Mouse (Mus musculus) embryonic stem cell, embryonic (primary cell): ENCODE data around the gene Xkr7.

Experiments
- CTCF ChIA-PET, 4 experiments: fragments of 300-600 bp in 2 of 4; fragments of 350-600 bp in 2 of 4; sonication (Branson Sonifier 250); formaldehyde crosslinking; loops; one replicate each; lab custom pipeline; 2022; ENCODE audit warnings: inconsistent platforms in 2 of 4; lab: Charles Lee
- POLR2A ChIA-PET, 4 experiments: fragments of 300-600 bp in 2 of 4; fragments of 350-600 bp in 2 of 4; sonication (Branson Sonifier 250); formaldehyde crosslinking; loops; one replicate each; lab custom pipeline; 2022; ENCODE audit warnings: antibody characterized with exemption in 4 of 4, inconsistent platforms in 1 of 4; lab: Charles Lee

Gene Xkr7

DNA sequence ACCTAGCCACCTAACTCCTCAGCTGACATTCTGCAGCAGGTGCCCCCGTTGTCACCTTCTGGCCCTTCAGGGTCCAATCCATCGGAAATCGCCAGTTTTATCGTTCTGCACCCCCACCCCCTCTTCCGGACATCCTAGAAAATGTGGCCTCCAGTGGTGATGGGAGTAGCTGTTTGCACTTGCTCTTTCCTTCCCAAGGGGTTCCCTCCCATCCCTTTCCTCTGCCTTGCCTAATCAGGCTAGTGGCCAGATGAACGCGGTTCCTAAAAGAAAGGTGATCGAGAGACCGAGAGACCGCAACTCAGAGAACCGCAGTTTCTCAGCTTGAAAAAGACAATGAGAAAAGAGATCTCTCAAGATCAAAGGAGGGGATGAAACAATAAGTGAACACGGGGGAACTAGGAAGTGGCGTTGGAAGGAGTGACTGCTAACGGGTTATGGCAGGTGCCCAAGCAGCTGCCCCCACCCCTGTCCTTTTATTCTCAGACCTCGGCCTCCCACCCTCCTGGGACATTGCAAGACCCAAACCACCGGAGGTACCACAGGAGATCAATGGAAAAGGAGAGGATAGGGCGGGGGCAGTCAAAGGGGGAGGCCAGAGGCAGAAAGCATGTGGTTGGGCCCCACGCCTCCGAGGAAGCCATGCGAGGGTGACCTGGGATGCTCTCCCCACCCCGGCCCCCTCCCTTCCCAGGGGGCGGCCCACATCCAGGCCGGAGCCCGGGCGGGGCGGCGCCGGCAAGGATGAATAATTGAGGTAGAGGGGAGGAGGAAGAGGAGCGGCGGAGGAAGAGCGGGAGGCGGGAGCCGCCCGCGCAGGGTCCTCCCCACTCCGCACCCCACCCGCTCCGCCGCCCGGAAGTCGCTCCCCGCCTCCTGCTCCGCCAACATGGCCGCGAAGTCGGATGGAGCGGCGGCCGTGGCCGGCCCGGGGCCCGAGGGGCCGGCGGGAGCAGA, at the start of gene Xkr7:
Gene Xkr7 (plus strand): TSS at position 727 of the 957 bp plus-strand sequence.
- ChIA-PET CTCF (interaction anchor here in 3 of 4 experiments (0.6 to 1.5 kb wide), 9 partner anchors 16 to 335 kb away, joined by 3 to 6 read pairs (median 4); partner anchors contain the start of gene Pdrg1 (in 1 of the 3)), POLR2A (interaction anchor here in 3 of 4 experiments (0.8 to 1.4 kb wide), 9 partner anchors 10 to 345 kb away, joined by 3 to 4 read pairs (median 3); partner anchors contain the start of genes Mcts2 (in 2 of the 3) and Dusp15 (in 1 of the 3))

DNA sequence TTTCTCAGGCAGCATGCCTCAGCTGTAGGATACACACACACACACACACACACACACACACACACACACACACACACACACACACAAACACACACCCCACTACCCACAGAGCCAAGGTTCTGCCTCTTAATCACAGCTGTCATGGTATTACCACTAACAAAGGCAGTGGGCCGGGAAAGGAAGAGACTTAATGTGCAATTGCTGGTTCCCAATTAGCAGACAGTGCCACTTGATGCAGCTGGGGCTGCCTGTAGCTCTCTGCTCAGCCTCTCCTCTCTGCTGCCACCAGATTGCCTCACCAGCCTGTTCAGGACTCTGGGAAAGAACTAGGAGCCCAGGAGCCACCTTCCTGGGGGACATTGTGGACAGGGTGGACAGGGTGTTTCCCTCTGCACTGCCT, 46.1 kb upstream of the Xkr7 start:
- ChIA-PET CTCF (interaction anchor here in 1 of 4 experiments (0.6 kb wide), 1 partner anchor 87 kb away, joined by 6 read pairs; no protein-coding TSS in a partner anchor), POLR2A (interaction anchor here in 1 of 4 experiments (1.7 kb wide), 1 partner anchor 29 kb away, joined by 3 read pairs; no protein-coding TSS in a partner anchor)

DNA sequence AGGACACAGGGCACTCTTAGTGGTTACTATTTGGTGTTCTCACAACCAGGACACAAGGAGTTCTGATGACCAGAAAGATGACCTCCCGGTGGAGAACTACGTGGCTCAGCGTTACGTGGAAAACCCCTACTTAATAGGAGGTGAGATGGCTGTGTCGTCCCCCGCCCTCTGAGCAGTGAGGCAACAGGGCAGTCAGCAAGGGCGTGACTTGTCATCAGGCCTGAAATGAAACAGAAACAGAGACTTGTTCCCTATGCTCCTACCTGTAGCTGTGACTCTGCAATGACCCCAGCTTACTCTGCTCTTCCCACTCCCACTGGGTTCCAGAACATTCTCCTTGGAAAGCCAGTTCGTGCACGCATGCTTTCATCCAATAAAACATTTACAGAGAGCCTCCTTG, 40.1 kb upstream of the Xkr7 start:
- ChIA-PET POLR2A (interaction anchor here in 1 of 4 experiments (1.1 kb wide), 1 partner anchor 352 kb away, joined by 3 read pairs; no protein-coding TSS in a partner anchor), CTCF (interaction anchor here in 1 of 4 experiments (2.0 kb wide), 1 partner anchor 8 kb away, joined by 4 read pairs; no protein-coding TSS in a partner anchor)

DNA sequence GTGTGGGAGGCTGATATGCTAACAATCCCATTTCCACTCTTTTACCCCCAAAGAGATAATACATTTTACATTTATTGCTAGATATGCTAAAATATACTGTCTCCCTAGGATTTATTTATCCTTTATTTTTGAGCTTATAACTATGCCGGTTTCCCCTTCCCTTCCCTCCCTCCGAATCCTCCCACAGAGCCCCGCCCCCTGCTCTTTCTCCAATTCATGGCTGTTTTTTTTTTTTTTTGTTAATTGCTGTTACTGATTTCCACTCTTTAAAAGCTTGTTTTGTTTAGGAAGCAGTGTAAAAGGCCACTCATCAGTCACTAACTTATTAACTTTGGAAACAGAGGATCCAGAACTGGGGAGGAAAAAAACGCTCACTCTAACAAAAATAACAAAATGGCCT, 34.6 kb upstream of the Xkr7 start:
- ChIA-PET POLR2A (interaction anchor here in 3 of 4 experiments (0.6 to 1.3 kb wide), 5 partner anchors 9 to 88 kb away, joined by 3 to 4 read pairs (median 3); no protein-coding TSS in a partner anchor), CTCF (interaction anchor here in 1 of 4 experiments (0.7 kb wide), 1 partner anchor 12 kb away, joined by 3 read pairs; no protein-coding TSS in a partner anchor)

DNA sequence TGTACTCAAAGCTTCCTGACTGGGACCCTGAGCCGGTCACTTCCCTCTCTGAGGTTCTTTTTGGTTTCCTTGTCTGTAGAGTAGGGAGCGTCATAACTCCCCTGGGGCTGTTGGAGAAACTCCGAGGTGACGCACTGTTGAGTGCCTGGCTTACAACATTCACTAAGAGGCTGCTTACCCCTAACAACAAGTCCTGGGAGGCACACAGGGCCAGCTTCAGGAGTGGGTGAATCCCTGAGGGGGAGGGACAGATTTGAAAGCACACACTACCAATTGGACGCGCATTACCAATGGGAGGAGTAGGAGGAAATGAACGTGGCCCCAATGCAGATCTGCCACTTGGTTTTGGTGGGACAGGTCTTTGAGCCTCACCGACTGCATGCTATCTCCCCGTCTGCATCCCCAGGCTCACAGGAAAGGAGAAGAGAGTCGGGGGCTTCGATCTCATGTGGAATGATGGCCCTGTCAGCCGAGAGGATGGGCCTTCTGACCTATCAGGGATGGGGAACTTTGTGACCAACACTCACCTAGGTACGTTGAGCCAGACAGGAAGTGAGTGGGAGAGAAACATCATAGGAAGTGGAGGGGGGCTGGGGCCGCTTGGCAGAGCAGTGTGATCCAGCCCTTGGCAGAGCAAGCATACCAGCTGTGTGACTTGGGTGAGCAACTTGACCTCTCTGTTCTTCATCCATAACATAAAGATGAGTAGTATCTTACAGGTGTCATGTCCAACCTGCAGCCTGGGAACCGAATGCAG, 29.0 kb upstream of the Xkr7 start:
- POLR2A ChIA-PET = interaction anchor here in 1 of 4 experiments (0.6 kb wide), 1 partner anchor 16 kb away, joined by 3 read pairs; no protein-coding TSS in a partner anchor

DNA sequence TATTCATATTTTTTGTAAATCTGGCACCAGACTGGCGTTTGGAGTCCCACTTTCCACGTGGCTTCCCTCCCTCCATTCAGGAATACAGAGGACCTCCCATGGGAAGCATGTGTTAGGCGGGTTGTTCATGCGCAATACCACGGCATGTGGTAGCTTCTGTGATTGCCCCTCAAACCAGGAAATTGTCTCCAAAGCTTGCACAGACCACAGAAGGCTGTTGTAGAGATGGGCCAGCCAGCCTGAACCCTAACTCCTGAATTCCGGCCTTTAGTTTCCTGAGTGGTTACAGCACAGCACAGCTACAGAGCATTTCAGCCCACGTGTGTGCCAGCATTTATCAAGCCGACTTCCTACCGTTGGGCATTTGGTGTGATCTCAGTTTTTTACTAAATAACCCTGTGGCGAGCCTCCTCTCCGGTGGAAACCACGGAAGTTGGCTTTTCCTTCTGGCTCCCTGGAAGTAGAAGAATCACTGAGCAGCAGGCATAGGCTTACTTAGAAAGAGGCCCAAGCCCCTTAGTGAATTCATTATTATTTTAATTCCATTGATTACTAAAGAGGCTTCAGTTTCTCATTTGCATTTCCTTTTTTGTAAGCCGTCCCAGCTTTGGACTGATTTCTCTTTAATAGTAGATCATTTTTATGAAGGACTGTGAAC, 27.8 kb upstream of the Xkr7 start:
- ChIA-PET CTCF (interaction anchor here in 2 of 4 experiments (0.5 to 0.7 kb wide), 2 partner anchors 15 to 88 kb away, joined by 3 read pairs; no protein-coding TSS in a partner anchor), POLR2A (interaction anchor here in 1 of 4 experiments (1.0 kb wide), 1 partner anchor 11 kb away, joined by 4 read pairs; no protein-coding TSS in a partner anchor)

More for the DNA sequence above, 29.0 kb upstream of the Xkr7 start:
- CTCF ChIA-PET = interaction anchor here in 1 of 4 experiments (0.7 kb wide), 1 partner anchor 87 kb away, joined by 3 read pairs; no protein-coding TSS in a partner anchor

DNA sequence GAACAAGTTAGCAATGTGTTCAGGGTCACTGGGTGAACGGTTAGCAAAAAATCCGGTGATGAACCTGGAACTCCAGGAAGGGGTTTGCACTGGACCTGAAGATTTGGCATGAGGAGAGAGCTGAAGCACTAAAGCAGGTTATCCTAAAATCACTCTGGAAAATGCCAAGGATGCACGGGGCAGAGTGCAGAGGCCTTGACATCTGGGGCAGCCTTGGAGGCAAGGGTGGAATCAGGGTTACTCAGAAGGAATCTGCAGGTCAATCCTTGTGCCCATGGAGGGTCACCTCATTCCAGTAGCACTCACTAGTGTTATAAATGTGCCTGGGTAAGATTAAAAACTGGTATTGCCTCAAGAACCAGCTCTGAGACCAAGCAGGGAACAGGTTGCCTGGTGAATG, 25.7 kb upstream of the Xkr7 start:
- ChIA-PET CTCF (interaction anchor here in 3 of 4 experiments (0.6 to 1.3 kb wide), 4 partner anchors 9 to 239 kb away, joined by 3 to 4 read pairs (median 4); no protein-coding TSS in a partner anchor), POLR2A (interaction anchor here (0.6 to 1.1 kb wide), 6 partner anchors 9 to 203 kb away, joined by 3 read pairs; no protein-coding TSS in a partner anchor)

DNA sequence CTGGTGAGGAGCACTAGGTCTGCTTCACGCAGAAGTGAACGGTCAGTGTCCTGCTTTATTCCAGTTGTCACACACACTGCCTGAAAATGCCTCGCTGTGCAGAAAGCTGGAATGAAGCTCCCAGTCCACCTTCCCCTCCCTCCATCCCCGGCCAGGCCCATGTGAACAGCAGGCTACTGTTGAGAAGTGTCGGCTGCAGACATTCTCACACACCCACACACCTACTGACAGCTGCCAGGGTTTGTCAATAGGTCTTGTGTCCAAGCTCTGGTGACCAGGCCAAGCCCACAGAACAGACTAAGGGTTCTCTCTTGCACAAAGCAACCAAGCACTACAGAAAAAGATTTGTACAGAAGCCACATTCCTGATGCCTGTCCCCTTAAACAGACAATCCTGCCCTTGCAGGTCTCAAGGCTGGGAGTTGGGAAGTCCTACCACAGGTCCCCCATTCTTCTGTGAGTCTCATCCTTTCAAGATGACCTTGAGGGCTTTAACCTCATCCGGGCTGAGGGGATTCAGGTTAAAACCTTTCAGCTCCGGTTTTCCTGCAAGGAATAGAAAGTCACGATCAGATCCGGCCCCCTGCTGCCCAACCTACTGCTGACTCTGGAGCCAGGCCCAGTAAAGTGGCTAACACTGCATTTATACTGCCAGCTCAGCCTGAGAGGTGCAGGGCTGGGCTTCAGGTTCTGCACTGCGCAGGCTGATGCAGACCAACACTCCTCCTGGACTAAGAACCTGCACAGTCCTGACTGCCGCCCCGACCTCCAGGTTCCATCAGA, 22.3 kb upstream of the Xkr7 start:
- POLR2A ChIA-PET = interaction anchor here in 1 of 4 experiments (1.6 kb wide), 1 partner anchor 92 kb away, joined by 5 read pairs; no protein-coding TSS in a partner anchor
- CTCF ChIA-PET = interaction anchor here in 1 of 4 experiments (0.6 kb wide), 1 partner anchor 13 kb away, joined by 3 read pairs; no protein-coding TSS in a partner anchor

DNA sequence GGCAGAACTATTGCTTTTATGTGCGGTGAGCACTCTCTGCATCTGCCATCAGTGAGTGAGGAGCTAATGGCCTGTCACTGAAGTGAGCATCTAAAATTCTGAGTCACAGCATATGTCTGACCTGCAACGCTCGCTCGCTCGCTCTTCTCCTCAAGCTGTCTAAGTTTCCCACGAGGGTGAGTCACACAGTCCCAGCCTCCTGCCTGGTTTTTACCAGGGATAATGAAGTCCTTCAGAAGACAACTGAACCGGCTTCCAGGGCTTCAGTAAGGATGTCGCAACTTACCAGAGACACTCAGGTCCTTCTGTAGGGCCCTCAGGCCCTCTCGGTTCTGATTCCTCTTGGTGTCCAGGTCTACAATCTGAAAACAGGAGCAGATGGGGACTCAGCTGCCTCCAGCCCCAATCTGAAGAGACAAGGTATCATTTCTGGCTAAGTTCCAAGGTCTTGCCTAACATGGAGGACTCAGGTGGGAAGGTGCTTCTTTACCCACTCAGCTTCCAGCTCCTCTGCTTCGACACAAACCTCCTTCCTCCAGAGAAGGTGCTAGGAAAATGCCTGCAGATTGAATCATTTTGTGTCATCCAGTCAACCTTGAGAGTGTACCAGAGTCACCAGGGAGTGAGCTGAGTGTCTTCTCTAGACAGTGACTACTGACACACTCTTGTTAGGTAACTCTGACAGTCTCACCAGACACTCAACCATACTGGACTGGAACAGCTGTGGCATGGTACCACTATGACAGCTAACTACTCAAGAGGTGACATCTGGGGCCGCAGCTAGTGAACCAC, 17.7 kb upstream of the Xkr7 start:
- ChIA-PET CTCF (interaction anchor here in 1 of 4 experiments (0.6 kb wide), 1 partner anchor 393 kb away, joined by 3 read pairs; no protein-coding TSS in a partner anchor), POLR2A (interaction anchor here in 1 of 4 experiments (1.1 kb wide), 1 partner anchor 16 kb away, joined by 3 read pairs; no protein-coding TSS in a partner anchor)

DNA sequence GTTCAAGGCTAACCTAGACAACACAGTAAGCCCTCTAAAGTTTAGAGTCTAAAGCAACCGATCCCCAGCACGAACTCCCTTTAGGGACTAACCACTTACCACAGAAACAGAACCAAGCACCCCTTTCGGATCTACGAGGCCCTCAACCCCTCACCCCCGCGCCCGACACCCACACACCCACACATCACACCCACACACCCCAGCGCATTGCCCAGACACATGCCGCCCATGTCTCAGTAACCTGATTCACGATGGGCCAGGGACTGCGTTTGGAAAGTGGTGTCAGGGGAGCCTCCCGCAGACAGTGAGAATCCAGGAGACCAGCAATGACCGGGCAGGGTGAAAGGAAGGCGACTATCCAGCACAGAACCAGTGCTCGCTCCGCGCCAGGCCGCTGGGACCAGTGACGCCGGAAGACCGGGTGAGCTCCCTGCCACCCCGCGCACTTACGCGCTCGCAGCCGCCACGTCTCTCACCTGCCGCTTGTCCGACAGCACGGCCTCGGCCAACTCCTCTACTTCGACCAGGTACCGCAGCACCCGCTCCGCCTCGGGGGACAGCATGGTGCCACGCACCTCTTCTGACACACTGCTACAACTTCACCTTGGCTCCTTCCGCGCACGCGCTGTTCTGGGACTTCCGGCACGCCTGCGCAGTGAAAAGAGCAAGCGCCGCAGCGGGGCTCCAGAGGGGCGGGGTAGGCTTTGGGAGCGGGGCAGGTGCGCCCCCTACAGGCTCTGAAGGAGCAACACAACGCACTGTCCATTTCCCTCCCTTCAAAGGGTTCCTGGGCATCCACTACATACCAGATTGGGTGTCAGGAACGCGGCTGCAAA, 16.7 kb upstream of the Xkr7 start, which contains the start of gene Pdrg1:
Gene Pdrg1 (minus strand): TSS at position 670 of the 836 bp plus-strand sequence.
- CTCF ChIA-PET = interaction anchor here (0.6 to 1.6 kb wide), 8 partner anchors 9 to 537 kb away, joined by 3 to 5 read pairs (median 3); partner anchors contain the start of gene Xkr7 (in 1 of the 4)
- POLR2A ChIA-PET = interaction anchor here in 2 of 4 experiments (0.5 to 1.4 kb wide), 2 partner anchors 13 to 542 kb away, joined by 3 read pairs; no protein-coding TSS in a partner anchor

DNA sequence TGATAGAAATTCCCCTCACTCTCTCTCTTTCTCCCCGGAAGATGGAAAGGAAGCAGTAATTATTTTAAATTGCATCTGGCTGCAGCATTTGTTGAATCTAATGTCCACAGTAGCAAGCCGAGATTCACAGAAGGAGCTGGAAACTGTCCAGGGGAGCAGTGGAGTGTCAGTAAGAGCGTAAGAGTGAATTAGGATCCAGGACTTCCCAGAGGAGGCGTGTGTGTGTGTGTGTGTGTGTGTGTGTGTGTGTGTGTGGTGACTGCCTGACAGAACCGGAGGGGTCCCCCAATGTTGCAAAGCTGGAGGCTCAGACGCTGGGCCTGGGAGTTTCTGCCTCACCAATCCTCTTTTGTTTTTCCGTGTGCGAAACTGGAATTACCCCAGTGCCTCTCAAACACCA, 15.8 kb upstream of the Xkr7 start:
- ChIA-PET CTCF (interaction anchor here in 3 of 4 experiments (0.5 to 1.6 kb wide), 13 partner anchors 10 to 1410 kb away, joined by 3 to 5 read pairs (median 3); partner anchors contain the start of gene Xkr7 (in 1 of the 3)), POLR2A (interaction anchor here in 2 of 4 experiments (0.6 to 1.4 kb wide), 4 partner anchors 9 to 288 kb away, joined by 3 to 9 read pairs (median 3); no protein-coding TSS in a partner anchor)

DNA sequence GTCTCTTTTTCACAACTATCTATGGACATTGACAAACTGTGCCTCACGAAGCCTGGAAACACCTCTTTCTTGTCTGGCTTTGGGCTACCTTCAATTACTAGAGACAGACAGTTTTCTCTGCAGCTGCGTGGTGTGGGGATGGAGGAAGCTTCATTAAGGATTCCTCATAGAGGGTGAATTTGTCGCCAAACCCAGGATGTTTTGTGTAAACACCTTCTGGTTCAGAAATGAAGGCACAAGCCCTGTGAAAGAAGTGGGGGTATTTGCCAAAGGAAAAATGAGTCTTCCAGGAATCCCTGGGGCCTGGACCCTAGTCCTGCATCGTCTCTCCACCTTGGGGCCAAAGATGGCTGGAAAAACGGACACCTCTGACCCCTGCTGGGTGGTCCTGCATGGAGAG, 14.9 kb upstream of the Xkr7 start:
- ChIA-PET POLR2A (interaction anchor here in 2 of 4 experiments (0.7 to 0.8 kb wide), 2 partner anchors 10 to 166 kb away, joined by 3 to 4 read pairs; no protein-coding TSS in a partner anchor), CTCF (interaction anchor here in 2 of 4 experiments (0.7 to 1.5 kb wide), 6 partner anchors 54 to 570 kb away, joined by 3 to 8 read pairs (median 3); no protein-coding TSS in a partner anchor)

DNA sequence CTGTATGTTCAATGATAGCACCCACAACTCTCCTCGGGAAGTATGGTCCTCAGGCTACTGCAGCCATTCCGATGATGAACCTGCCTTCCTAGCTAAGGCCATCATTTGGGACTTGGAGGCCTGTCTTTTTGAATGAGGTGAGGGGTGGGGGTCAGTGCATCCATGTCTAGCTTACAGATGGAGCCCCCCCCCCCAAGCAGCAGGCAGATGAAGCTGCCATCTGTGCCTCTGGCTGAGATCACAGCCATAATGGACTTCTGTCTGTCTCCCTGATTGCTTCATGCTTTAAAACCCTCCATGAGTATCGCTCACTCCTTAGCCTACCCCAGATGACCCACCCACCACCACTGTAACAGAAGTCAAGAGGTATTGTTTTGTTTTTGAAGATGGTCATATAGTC, 12.3 kb upstream of the Xkr7 start:
- POLR2A ChIA-PET = interaction anchor here in 1 of 4 experiments (0.7 kb wide), 1 partner anchor 349 kb away, joined by 3 read pairs; no protein-coding TSS in a partner anchor
- CTCF ChIA-PET = no interaction called here

DNA sequence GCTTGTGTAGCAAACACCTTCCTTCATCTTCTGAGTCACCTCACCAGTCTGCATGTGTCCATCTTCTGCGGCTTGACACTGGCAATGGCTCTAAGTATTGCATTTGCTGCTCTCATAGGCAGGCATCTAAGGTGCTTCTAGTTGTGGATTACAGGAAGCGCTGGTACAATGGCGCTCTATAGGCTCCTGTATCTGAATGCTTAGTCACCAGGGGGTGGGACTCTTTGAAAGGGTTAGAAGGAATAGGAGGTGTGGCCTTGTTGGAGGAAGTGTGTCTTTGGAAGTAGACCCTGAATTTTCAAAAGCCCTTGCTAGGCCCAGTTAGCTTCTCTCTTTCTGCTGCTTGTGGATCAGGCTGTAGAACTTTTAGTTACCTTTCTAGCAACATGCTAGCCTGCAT, 10.5 kb upstream of the Xkr7 start:
- ChIA-PET POLR2A (interaction anchor here in 2 of 4 experiments (1.0 to 2.0 kb wide), 2 partner anchors 9 to 12 kb away, joined by 3 to 4 read pairs; no protein-coding TSS in a partner anchor), CTCF (no interaction called here)
